Mouse (Mus musculus) skeletal muscle tissue, adult 2 months (tissue): Measurements from ENCODE around the gene Gramd1b.
A peak's percentile ranks its signal among the peaks of the same experiment; 100 is the strongest.

ENCODE experiments used
- DNase-seq: peaks from one replicate; pipeline ENCODE4 v3.0.0-alpha.2; 2012; ENCODE audit warnings: low read depth, low spot score

The Gramd1b gene

GRCm38 (mm10) chr9:40370151-40370550, 161.0 kb downstream of the Gramd1b start:
- no peak for DNase-seq

GRCm38 (mm10) chr9:40366795-40367194, 164.4 kb downstream of the Gramd1b start:
- no peak for DNase-seq

- no peak for DNase-seq
Measured at GRCm38 (mm10) chr9:40364312-40364711, 166.9 kb downstream of the Gramd1b start.

GRCm38 (mm10) chr9:40361970-40362369, 169.2 kb downstream of the Gramd1b start:
- no peak for DNase-seq

GRCm38 (mm10) chr9:40358408-40358896, 172.7 kb downstream of the Gramd1b start:
- DNase-seq: no peak

- DNase-seq: no peak
Measured at GRCm38 (mm10) chr9:40356768-40357446, 174.3 kb downstream of the Gramd1b start.

- no peak for DNase-seq
Measured at GRCm38 (mm10) chr9:40356368-40356767, 174.8 kb downstream of the Gramd1b start.

GRCm38 (mm10) chr9:40355406-40355805, 175.8 kb downstream of the Gramd1b start:
- DNase-seq: no peak

- DNase-seq: no peak
Measured at GRCm38 (mm10) chr9:40353596-40353995, 177.6 kb downstream of the Gramd1b start.

- no peak for DNase-seq
Measured at GRCm38 (mm10) chr9:40350640-40351039, 180.5 kb downstream of the Gramd1b start.

- DNase-seq: no peak
Measured at GRCm38 (mm10) chr9:40350052-40350451, 181.1 kb downstream of the Gramd1b start.

- no peak for DNase-seq
Measured at GRCm38 (mm10) chr9:40349554-40349953, 181.6 kb downstream of the Gramd1b start.

- no peak for DNase-seq
Measured at GRCm38 (mm10) chr9:40348714-40349233, 182.4 kb downstream of the Gramd1b start.

- DNase-seq: peak; percentile 46
Measured at GRCm38 (mm10) chr9:40346232-40346984, 184.8 kb downstream of the Gramd1b start.

- DNase-seq: no peak
Measured at GRCm38 (mm10) chr9:40345493-40346231, 185.5 kb downstream of the Gramd1b start.

- DNase-seq: no peak
Measured at GRCm38 (mm10) chr9:40344801-40345492, 186.2 kb downstream of the Gramd1b start.

- no peak for DNase-seq
Measured at GRCm38 (mm10) chr9:40343828-40344227, 187.4 kb downstream of the Gramd1b start.

- DNase-seq: no peak
Measured at GRCm38 (mm10) chr9:40343053-40343652, 188.0 kb downstream of the Gramd1b start.

- DNase-seq: no peak
Measured at GRCm38 (mm10) chr9:40342101-40342500, 189.1 kb downstream of the Gramd1b start.

- DNase-seq: no peak
Measured at GRCm38 (mm10) chr9:40339578-40339977, 191.6 kb downstream of the Gramd1b start.
